Mouse (Mus musculus) lung, postnatal 14 days (tissue): ENCODE measurements around the gene Blnk.

Experiments
- DNase-seq: peaks from one replicate; pipeline ENCODE4 v3.0.0; 2021

Blnk gene

GRCm38 (mm10) chr19:40962988-40963387 lies 31.3 kb downstream of the Blnk start:
- DNase-seq = peak; percentile 66

- DNase-seq = no peak
These were observed 35.4 kb downstream of the Blnk start for GRCm38 (mm10) chr19:40958981-40959380.

GRCm38 (mm10) chr19:40946937-40947577 lies 47.3 kb downstream of the Blnk start:
- no peak for DNase-seq

GRCm38 (mm10) chr19:40943552-40943951 lies 50.8 kb downstream of the Blnk start:
- no peak for DNase-seq

GRCm38 (mm10) chr19:40936038-40936437 lies 58.3 kb downstream of the Blnk start:
- no peak for DNase-seq

GRCm38 (mm10) chr19:40935376-40935775 lies 59.0 kb downstream of the Blnk start:
- no peak for DNase-seq

- no peak for DNase-seq
These were observed 62.6 kb downstream of the Blnk start for GRCm38 (mm10) chr19:40931581-40932369.

GRCm38 (mm10) chr19:40895393-40895703 lies 99.0 kb downstream of the Blnk start:
- no peak for DNase-seq

- peak; percentile 88 for DNase-seq
These were observed 99.6 kb downstream of the Blnk start, which contains the start of gene Zfp518a for GRCm38 (mm10) chr19:40894519-40895392. Gene Zfp518a, plus strand, starts transcription at chr19:40894705.

GRCm38 (mm10) chr19:40894071-40894506 lies 100.2 kb downstream of the Blnk start:
- no peak for DNase-seq

- no peak for DNase-seq
These were observed 105.4 kb downstream of the Blnk start for GRCm38 (mm10) chr19:40888887-40889286.

- DNase-seq = no peak
These were observed 112.6 kb downstream of the Blnk start for GRCm38 (mm10) chr19:40881700-40882099.
